Mouse (Mus musculus): ENCODE measurements around the gene Leng8.

- no peak for TF ChIP-seq CTCF (IDR thresholded peaks at IDR 0.05; ENCODE audit: borderline replicate concordance, control insufficient read depth, extremely low read depth, insufficient read depth, low read length, poor library complexity)
- TF ChIP-seq POLR2A (IDR thresholded peaks at IDR 0.05; ENCODE audit: control insufficient read depth, extremely low read depth, insufficient read depth, low read length, poor library complexity), result no peak
Observed at GRCm38 (mm10) chr7:4143506-4143905, 6.7 kb downstream of the Leng8 start.

Data from thymus, adult 2 months (tissue).